Mouse (Mus musculus): Measurements from ENCODE around the gene Fbln1. TPM values are rescaled to one million over a fixed set of nuclear protein-coding genes. Genes with fewer than 3 reads are reported as not detected.

The Fbln1 gene
- polyA plus RNA-seq, 1 experiment from 2014 or later = 147 TPM

- H3K9ac ChIP-seq (ENCODE audit: low read length) = no peak overlapping the region
- 86% methylated on average over 10 of the region's 10 CpGs for WGBS
Measured at GRCm38 (mm10) chr15:85174060-85174459, 31.7 kb upstream of the Fbln1 start.

DNA sequence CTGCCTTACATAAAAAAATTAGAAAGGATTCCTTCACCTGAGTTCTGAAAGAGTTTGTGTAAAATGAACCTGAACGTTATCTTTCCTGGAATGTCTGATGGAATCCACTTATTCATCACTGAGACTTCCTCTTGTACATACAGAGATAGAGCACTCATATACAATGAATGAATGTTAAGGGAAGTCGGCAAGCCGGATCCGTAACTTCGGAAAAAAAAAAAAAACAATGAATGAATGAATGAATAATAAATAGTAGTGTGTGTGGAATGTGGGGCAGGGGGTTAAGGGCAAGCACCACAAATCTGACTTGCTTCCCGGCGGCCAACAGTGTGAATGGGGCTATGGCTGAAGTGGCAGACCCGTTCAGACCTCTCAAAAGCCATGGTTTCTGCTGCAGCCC is 28.2 kb upstream of the Fbln1 start:
- H3K36me3 ChIP-seq (ENCODE audit: control insufficient read depth, insufficient read depth, low read length) = no peaks in the 10 kb centered on the region
- no peak overlapping the region for H3K4me2 ChIP-seq (ENCODE audit: low read depth, low read length, severe bottlenecking)
- 80% methylated on average over 8 of the region's 8 CpGs for WGBS
- H3K27ac ChIP-seq (ENCODE audit: low read depth, low read length) = no peak overlapping the region
- H3K4me3 ChIP-seq (ENCODE audit: low read depth, low read length) = no peak overlapping the region
- no peaks in the 10 kb centered on the region for H3K27me3 ChIP-seq (ENCODE audit: control insufficient read depth, insufficient read depth, low read length)
- no peaks in the 10 kb centered on the region for H3K9me3 ChIP-seq (ENCODE audit: control insufficient read depth, low read length)
- DNase-seq (ENCODE audit: low spot score) = peak; percentile 67
- H3K9ac ChIP-seq (ENCODE audit: low read length) = no peak overlapping the region
- no peaks in the 10 kb centered on the region for H3K4me1 ChIP-seq (replicated peaks; ENCODE audit: control insufficient read depth, insufficient read depth, low read length)
- no peak for ATAC-seq (replicated peaks; ENCODE audit: low FRiP score)

More at GRCm38 (mm10) chr15:85174060-85174459, 31.7 kb upstream of the Fbln1 start:
- H3K9me3 ChIP-seq (ENCODE audit: control insufficient read depth, low read length) = no peaks in the 10 kb centered on the region
- DNase-seq (ENCODE audit: low spot score) (no peak), ATAC-seq (replicated peaks; ENCODE audit: low FRiP score) (no peak)
- no peaks in the 10 kb centered on the region for H3K27me3 ChIP-seq (ENCODE audit: control insufficient read depth, insufficient read depth, low read length)
- no peak overlapping the region for H3K4me2 ChIP-seq (ENCODE audit: low read depth, low read length, severe bottlenecking)
- H3K4me1 ChIP-seq (replicated peaks; ENCODE audit: control insufficient read depth, insufficient read depth, low read length) = no peaks in the 10 kb centered on the region
- no peak overlapping the region for H3K4me3 ChIP-seq (ENCODE audit: low read depth, low read length)
- H3K36me3 ChIP-seq (ENCODE audit: control insufficient read depth, insufficient read depth, low read length) = no peaks in the 10 kb centered on the region
- no peak overlapping the region for H3K27ac ChIP-seq (ENCODE audit: low read depth, low read length)

DNA sequence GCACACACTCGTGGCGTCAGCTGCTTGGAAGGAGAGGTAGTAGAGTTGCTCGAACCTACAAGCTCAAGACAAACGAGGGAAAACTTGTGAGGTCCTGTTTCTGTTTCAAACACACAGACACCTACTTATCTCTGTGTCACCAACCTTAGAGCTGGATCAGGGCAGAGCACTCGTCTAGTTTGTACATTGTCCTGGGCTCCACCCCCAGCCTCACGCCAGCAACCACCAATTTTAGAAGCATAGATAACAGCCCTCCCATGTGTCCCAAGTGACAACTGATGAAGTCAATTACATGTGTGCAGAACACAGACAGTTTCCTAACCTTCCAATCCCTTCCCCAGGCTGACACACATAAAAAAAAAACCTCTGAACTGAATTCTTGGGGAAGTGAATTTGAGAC is 27.6 kb upstream of the Fbln1 start:
- H3K27me3 ChIP-seq (ENCODE audit: control insufficient read depth, insufficient read depth, low read length) = no peaks in the 10 kb centered on the region
- no peak overlapping the region for H3K9ac ChIP-seq (ENCODE audit: low read length)
- 79% methylated on average over 6 of the region's 6 CpGs for WGBS
- no peaks in the 10 kb centered on the region for H3K4me1 ChIP-seq (replicated peaks; ENCODE audit: control insufficient read depth, insufficient read depth, low read length)
- no peak overlapping the region for H3K4me3 ChIP-seq (ENCODE audit: low read depth, low read length)
- no peaks in the 10 kb centered on the region for H3K36me3 ChIP-seq (ENCODE audit: control insufficient read depth, insufficient read depth, low read length)
- H3K4me2 ChIP-seq (ENCODE audit: low read depth, low read length, severe bottlenecking) = no peak overlapping the region
- DNase-seq (ENCODE audit: low spot score) (no peak), ATAC-seq (replicated peaks; ENCODE audit: low FRiP score) (no peak)
- H3K27ac ChIP-seq (ENCODE audit: low read depth, low read length) = no peak overlapping the region
- H3K9me3 ChIP-seq (ENCODE audit: control insufficient read depth, low read length) = no peaks in the 10 kb centered on the region

GRCm38 (mm10) chr15:85179528-85180180 is 26.1 kb upstream of the Fbln1 start:
- Histone ChIP-seq H3K27ac (ENCODE audit: low read depth, low read length) (no peak overlapping the region), H3K4me2 (ENCODE audit: low read depth, low read length, severe bottlenecking) (no peak overlapping the region), H3K4me3 (ENCODE audit: low read depth, low read length) (no peak overlapping the region), H3K4me1 (replicated peaks; ENCODE audit: control insufficient read depth, insufficient read depth, low read length) (no peaks in the 10 kb centered on the region), H3K9me3 (ENCODE audit: control insufficient read depth, low read length) (no peaks in the 10 kb centered on the region), H3K36me3 (ENCODE audit: control insufficient read depth, insufficient read depth, low read length) (no peaks in the 10 kb centered on the region), H3K9ac (ENCODE audit: low read length) (no peak overlapping the region), H3K27me3 (ENCODE audit: control insufficient read depth, insufficient read depth, low read length) (no peaks in the 10 kb centered on the region)
- ATAC-seq (replicated peaks; ENCODE audit: low FRiP score) = no peak
- DNase-seq (ENCODE audit: low spot score) = no peak
- WGBS = 73% methylated on average over 7 of the region's 7 CpGs

GRCm38 (mm10) chr15:85180368-85180767 is 25.4 kb upstream of the Fbln1 start:
- Histone ChIP-seq H3K4me2 (ENCODE audit: low read depth, low read length, severe bottlenecking) (no peak overlapping the region), H3K27ac (ENCODE audit: low read depth, low read length) (no peak overlapping the region), H3K27me3 (ENCODE audit: control insufficient read depth, insufficient read depth, low read length) (no peaks in the 10 kb centered on the region), H3K36me3 (ENCODE audit: control insufficient read depth, insufficient read depth, low read length) (no peaks in the 10 kb centered on the region), H3K9ac (ENCODE audit: low read length) (no peak overlapping the region), H3K4me3 (ENCODE audit: low read depth, low read length) (no peak overlapping the region), H3K9me3 (ENCODE audit: control insufficient read depth, low read length) (no peaks in the 10 kb centered on the region), H3K4me1 (replicated peaks; ENCODE audit: control insufficient read depth, insufficient read depth, low read length) (no peaks in the 10 kb centered on the region)
- ATAC-seq (replicated peaks; ENCODE audit: low FRiP score) (no peak), DNase-seq (ENCODE audit: low spot score) (no peak)

GRCm38 (mm10) chr15:85182063-85182462 is 23.7 kb upstream of the Fbln1 start:
- Histone ChIP-seq H3K4me2 (ENCODE audit: low read depth, low read length, severe bottlenecking) (no peak overlapping the region), H3K27me3 (ENCODE audit: control insufficient read depth, insufficient read depth, low read length) (no peaks in the 10 kb centered on the region), H3K9ac (ENCODE audit: low read length) (no peak overlapping the region), H3K9me3 (ENCODE audit: control insufficient read depth, low read length) (no peaks in the 10 kb centered on the region), H3K36me3 (ENCODE audit: control insufficient read depth, insufficient read depth, low read length) (no peaks in the 10 kb centered on the region), H3K27ac (ENCODE audit: low read depth, low read length) (no peak overlapping the region), H3K4me1 (replicated peaks; ENCODE audit: control insufficient read depth, insufficient read depth, low read length) (no peaks in the 10 kb centered on the region), H3K4me3 (ENCODE audit: low read depth, low read length) (no peak overlapping the region)
- WGBS = 93% methylated on average over 4 of the region's 4 CpGs
- DNase-seq (ENCODE audit: low spot score) (no peak), ATAC-seq (replicated peaks; ENCODE audit: low FRiP score) (no peak)

- DNase-seq (ENCODE audit: low spot score) (no peak), ATAC-seq (replicated peaks; ENCODE audit: low FRiP score) (no peak)
- no peak overlapping the region for H3K27ac ChIP-seq (ENCODE audit: low read depth, low read length)
- 91% methylated on average over 7 of the region's 7 CpGs for WGBS
- no peaks in the 10 kb centered on the region for H3K27me3 ChIP-seq (ENCODE audit: control insufficient read depth, insufficient read depth, low read length)
- H3K4me1 ChIP-seq (replicated peaks; ENCODE audit: control insufficient read depth, insufficient read depth, low read length) = 0 out of 2 replicates have a peak, but pooled peaks cover 2% of the 10 kb centered on the region
- no peak overlapping the region for H3K9ac ChIP-seq (ENCODE audit: low read length)
- no peak overlapping the region for H3K4me3 ChIP-seq (ENCODE audit: low read depth, low read length)
- no peaks in the 10 kb centered on the region for H3K36me3 ChIP-seq (ENCODE audit: control insufficient read depth, insufficient read depth, low read length)
- no peak overlapping the region for H3K4me2 ChIP-seq (ENCODE audit: low read depth, low read length, severe bottlenecking)
- H3K9me3 ChIP-seq (ENCODE audit: control insufficient read depth, low read length) = no peaks in the 10 kb centered on the region
Measured at GRCm38 (mm10) chr15:85186916-85187315, 18.8 kb upstream of the Fbln1 start.

DNA sequence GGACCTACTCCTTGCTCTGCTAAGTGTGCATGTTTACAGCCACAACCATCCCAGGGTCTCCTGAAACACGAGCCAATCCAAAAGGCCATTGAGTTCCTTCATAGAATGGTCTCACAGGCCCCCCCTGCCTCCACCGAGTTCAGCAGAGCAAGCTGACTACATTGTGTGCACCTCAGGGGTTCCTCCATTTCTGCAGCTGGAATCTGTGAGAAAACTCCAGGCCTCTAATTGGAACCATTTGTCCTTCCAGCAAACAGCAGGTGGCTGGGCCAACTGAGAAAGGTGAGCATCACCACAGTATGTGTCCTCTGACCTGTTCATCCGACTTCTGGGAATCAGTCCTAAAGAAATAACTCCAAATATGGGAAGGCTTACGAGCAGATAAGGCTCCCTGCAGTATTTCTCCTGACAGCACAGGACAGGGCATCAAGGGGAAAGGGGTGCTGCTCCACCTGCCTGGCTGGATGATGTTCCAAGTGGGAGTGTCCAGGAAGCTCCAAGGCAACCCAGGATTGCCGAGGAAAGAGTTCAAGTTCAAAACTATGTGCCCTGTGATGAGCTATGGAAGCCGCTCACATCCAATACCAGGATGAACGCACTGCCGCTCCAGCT is 17.5 kb upstream of the Fbln1 start:
- WGBS = 56% methylated on average over 8 of the region's 8 CpGs
- no peaks in the 10 kb centered on the region for H3K27me3 ChIP-seq (ENCODE audit: control insufficient read depth, insufficient read depth, low read length)
- no peaks in the 10 kb centered on the region for H3K36me3 ChIP-seq (ENCODE audit: control insufficient read depth, insufficient read depth, low read length)
- H3K9ac ChIP-seq (ENCODE audit: low read length) = no peak overlapping the region
- H3K4me3 ChIP-seq (ENCODE audit: low read depth, low read length) = no peak overlapping the region
- H3K27ac ChIP-seq (ENCODE audit: low read depth, low read length) = no peak overlapping the region
- no peak for ATAC-seq (replicated peaks; ENCODE audit: low FRiP score)
- H3K4me2 ChIP-seq (ENCODE audit: low read depth, low read length, severe bottlenecking) = no peak overlapping the region
- H3K4me1 ChIP-seq (replicated peaks; ENCODE audit: control insufficient read depth, insufficient read depth, low read length) = 0 out of 2 replicates have a peak, but pooled peaks cover 2% of the 10 kb centered on the region
- DNase-seq (ENCODE audit: low spot score) = no peak
- no peaks in the 10 kb centered on the region for H3K9me3 ChIP-seq (ENCODE audit: control insufficient read depth, low read length)
